Mouse (Mus musculus): ENCODE measurements around the gene Man2b2. TPM values are rescaled to one million over a fixed set of nuclear protein-coding genes. Genes with fewer than 3 reads are reported as not detected.
A peak's percentile ranks its signal among the peaks of the same experiment; 100 is the strongest.

The Man2b2 gene
- 10 to 100 TPM; 19.5 to 34.7 TPM for polyA plus RNA-seq (2017; shearing (Covaris generic))

DNA sequence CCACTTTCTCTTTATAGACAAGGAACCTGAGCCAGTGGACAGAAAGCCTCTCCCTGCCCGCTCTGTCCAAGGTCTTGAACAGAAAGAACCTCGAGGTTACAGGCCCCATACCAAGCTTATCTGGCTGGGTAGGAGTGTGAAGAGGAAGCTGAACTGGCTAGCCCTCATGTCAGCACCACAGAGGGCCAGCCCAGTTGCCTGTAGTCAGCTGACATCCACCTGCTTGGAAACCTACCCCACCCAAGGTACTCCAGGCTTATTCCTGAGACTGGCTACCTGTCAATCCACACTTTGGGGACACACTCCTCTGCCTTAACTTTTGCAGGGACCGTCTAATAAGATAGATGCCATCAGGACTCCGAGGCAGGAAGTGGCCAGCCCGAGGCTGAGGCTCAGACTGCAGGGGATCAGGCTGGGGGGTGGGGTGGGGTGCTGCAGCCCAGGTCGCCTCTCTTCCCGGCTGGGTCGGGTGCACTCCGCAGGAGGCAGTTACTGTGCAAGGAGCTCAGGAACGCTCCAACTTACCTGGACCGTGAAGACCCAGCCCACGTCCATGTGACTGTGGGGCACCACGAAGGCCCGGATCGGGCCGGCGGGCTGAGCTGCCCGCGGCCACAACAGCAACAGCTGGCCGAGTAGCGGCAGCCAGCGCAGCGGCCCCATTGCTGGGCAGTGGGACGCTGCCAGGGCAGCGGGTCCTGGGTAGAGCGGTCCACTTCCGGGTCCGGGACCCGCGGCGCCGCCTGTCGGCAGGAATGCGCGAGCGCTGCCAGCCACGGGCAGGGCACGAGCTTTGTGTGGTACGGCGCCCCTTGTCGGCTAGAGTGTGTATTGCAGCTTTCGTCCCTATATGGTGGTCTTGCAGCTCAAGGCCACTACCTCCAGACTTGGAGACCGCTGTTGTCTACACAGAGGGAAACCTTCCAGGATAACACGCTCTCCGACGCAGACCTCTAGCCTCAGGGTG is at the start of gene Man2b2:
Man2b2 (minus strand) TSS at position 741 of the 967 bp plus-strand sequence.
- peak; percentile 95 for ATAC-seq

DNA sequence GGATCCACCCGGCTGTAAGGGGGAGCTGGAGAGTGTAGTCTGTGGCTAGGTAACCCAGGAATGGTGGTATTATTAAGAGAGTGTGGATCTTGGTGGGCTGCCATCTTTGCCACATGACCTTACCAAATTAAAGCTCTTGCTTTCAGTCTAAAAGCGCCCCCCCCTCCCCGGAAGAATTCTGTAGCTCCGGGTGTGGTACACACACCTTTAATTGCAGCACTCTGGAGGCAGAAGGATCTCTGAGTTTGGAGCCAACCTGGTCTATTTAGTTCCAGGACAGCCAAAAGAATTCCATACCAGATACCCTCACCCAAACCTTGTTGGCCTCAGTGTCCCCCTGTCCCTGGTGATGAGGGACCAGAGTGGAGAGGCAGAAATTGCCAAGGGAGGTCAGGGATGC is 48.3 kb upstream of the Man2b2 start:
- no peak for ATAC-seq

GRCm38 (mm10) chr5:36877641-36878040 is 47.2 kb upstream of the Man2b2 start:
- no peak for ATAC-seq

DNA sequence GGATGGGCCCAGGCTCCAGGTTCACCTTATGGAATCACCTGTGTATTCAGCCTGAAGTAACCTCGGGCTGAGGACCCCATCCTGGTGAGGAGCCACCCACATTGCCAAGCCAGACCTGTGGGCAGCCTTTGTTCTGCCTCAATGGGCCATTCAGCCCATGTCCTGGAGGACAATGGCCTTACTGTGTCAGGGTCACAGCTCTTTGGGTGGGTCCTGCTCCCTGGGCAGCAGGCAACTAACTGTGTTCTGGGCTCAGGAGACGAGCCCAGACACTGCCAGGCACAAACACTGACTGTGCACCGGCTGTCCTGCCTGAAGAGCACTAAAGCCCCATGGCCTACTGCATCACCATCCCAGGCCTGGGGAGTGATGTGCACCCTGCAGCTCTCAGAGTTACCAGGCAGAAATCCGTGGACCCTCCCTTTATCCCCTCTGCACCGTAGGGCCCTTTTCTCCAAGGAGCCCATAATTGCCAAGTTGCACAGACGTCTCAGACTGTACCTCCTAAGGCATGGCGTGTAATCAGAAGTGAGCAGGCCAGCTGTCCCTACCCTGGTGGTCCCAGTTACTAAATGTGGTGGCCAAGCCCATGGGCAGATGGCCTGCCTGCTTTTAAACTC is 46.4 kb upstream of the Man2b2 start:
- ATAC-seq: no peak

DNA sequence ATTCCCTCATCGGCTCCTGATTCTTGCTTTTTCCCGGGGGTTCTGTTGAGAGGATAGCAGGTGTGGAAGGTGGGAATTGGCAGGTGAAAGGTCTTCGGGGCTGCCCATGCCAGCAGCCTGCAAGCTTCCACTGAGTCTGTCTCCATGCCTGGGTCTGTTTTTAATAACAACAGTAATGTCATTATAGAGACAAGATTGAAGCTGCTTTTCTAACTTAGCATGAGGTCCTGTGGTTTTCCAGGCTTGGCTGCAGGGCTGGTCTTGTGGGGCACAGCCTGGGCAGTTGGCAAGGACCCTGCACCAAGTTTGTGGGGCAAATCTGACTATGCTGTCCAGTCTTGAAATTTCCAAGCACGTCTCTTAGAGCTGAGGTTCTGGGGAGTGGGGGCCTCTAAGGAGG is 45.5 kb upstream of the Man2b2 start:
- ATAC-seq: no peak

DNA sequence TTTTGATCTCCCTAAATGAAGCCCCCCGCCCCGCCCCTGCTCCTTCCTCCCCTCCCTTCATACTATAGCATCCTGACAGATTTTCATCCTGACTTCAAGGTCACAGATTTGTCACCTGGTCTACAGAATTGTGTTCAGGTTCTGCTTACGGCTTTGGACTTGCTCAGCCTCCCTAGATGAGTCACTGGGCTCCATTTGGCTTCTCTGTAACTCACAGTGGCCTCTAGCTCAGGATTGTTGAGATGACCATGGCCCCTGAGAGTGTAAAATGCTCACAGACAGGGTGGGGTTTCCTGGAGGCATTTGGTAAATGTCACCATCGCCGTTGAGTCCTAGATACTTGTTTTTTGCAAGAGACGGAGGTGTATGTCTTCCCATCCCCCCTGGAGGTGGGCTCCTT is 40.5 kb upstream of the Man2b2 start:
- ATAC-seq: no peak

DNA sequence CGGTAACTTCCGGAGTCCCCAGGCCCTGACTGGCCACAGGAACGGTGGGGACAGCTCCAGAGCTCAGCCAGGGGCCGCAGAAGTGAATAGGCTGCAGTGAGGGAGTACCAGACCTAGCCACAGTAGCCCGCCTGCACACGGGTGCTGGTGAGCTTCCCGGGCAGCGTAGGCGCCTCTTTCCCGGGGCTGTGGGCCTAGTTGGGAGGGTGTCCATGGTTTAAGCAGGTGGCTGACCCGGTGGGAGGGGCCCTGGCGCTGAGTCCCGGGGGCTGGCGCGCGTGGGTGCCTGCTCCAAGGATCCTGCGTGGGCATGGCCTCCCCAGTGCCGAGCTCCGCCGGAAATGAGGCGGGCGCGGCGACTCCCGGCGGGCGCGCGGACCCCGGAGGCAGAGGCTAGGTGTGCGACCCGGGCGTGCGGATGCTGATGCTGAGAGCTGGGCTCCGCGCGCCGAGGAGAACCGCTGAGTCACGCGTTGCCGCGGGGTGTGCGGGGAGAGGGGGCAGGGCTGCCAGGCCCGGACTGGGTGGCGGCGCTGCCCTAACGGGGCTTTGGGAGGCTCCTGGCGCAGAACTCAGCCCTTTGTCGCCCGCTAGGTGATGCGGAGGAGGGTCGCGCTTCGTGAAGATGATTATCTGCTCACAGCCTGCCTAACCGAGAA is 39.3 kb upstream of the Man2b2 start:
- no peak for ATAC-seq

DNA sequence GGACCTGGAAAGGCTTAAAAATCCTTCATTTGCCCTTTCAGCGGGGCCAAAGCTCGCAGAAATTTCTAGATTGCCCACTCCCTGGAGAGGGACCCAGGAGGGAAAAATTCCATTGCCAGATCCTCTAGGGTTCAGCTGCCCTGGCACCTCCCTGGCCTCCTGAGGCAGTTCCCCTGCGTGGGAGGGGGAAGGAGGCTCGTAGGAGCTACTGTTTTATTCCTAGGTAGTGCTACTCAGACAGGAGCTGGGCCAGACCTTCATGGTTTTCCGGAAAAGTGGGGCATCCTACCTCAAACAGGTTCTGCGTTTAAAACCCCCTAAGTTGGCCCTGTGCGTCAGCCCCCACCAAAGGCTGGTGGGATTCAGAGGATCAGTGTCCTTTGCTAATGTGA is 38.7 kb upstream of the Man2b2 start:
- no peak for ATAC-seq

DNA sequence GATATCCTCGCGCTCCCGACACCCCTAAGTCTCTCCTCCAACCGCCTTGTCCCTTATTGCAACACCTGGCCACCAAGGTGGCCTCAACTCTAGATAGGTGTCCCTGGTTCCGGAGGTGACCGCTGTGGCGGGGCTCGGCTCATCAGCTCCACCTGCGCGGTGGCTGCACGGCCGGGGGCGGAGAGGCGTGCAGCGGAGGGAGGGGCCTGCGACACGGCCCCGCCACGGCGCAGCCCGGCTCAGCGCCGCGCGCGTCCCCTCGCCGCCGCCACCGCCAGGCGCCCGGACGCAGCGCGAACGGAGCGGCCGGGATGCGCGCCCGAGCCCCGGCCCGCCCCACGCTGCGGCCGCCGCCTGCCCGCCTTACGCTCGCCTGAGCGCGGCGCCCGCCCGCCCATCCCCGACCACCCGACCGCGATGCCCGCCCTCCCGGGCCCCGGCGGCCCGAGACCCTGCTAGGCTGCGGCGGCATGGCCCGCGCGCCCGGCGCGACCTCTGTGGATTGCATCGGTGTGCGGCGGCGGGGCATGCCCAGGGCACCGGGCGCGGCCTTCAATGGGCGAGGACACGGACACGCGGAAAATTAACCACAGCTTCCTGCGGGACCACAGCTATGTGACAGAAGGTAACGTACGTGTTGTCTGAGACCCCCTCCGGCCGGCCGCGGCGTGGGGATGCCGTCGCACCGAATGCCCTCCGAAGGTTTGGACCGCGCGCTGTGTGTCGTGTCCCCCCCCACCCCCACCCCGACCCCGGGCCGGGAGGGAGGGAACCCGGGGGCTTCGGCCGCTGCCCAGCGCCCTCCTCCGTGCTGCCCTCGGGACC is 38.0 kb upstream of the Man2b2 start, which contains the start of gene Ppp2r2c:
Ppp2r2c (plus strand) TSS at position 248 of the 825 bp plus-strand sequence.
- ATAC-seq: no peak

GRCm38 (mm10) chr5:36867561-36867960 is 37.1 kb upstream of the Man2b2 start:
- no peak for ATAC-seq

DNA sequence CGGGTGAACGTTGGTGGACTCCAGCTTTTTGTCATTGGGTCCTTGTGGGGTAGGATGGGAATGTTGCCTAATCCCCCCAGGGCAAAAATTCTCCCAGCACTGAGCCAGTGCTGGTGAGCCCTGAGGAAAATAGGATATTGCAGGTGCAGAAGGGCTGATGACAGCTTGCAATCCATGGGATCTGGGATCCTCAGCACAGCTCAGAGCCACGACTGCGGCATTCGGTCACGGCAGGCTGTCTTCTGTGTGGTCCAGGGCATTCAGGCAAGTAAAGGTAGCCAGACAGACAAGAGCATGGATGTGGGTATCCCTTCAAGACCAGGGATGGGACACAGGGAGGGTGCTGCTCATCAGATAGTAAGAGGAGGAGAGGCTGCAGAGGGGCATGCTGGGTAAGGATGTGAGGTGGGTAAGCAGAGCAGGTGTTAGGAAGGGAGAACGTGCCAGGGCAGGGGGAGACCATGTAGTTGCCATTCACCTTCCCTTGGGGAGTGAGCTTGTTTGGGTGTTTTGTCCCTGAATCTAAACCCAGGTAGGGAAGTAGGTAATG is 36.3 kb upstream of the Man2b2 start:
- no peak for ATAC-seq

DNA sequence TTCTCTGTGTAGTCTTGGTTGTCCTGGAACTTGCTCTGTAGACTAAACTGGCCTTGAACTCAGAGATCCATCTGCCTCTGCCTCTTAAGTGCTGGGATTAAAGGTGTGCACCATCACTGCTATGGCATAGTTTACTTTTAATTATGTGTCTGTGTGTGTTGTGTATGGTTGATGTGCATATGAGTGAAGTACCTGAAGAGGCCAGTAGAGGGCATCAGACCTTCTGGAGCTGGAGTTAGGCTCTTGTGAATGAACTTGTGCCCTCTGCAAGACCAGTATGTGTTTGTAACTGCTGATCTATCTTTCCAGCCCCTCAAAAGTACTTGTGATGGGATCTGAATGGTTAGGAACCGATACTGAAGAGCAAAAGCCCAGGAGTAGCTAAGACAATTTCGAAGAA is 30.6 kb upstream of the Man2b2 start:
- ATAC-seq: no peak

DNA sequence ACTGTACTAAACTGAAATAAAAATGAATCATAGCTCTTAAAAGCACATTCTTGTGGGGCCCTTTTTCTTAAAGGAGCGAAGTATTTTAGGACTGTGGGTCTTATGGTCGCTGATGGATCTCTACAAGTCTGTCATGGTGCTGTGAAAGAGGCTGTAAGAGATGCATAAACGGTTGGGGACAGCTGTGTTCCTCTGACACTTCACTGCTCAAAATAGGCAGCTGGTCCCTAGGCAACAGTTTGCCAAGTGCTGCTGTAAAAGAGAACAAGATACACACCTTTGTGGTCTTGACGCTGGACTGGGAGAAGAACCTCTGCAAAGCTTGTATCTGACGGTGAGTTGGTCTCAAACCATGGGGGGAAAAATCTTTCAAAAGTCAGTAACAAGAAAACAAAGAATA is 27.1 kb upstream of the Man2b2 start:
- ATAC-seq: no peak

DNA sequence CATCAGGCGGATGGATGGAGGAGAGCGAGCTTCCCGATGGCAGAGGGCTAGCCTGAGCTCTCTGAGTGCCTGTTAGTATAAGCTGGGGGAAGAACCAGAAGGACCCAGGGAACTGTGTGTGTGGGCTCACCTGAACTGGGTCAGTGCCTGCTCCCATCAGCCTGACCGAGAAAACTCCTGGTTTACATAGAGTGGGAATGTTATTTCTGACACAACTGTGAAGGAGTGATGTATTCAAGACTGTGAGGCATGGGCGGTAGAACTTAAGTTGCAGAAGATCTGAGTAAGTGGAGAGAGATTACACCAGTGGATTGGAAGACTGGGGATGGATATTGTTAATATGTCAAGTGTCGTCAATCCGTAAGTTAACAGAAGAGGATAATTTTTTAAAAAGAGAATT is 26.1 kb upstream of the Man2b2 start:
- ATAC-seq: no peak

GRCm38 (mm10) chr5:36855180-36855579 is 24.7 kb upstream of the Man2b2 start:
- no peak for ATAC-seq

DNA sequence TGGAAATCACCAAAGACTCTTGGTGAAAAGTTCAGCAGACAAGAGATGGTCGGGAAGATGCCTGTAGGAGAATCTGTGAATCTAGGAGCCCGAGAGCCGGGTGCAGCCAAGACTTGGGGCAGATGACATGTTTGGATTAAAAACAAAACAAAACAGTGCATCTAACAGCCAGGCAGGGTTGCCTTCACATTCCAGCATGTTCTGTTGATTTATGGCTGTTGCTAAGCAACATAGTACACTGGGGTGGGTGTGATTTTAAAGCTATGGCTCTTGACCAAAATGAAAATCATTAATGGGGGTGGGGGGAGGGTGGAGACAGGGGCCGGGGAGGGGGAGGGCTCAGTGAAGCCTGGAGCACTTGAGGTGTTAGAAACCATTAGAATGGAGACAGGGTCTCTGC is 21.1 kb upstream of the Man2b2 start:
- no peak for ATAC-seq

- ATAC-seq: no peak
Measured at GRCm38 (mm10) chr5:36844490-36844889, 14.0 kb upstream of the Man2b2 start.

GRCm38 (mm10) chr5:36841701-36842100 is 11.2 kb upstream of the Man2b2 start:
- no peak for ATAC-seq

- no peak for ATAC-seq
Measured at GRCm38 (mm10) chr5:36840092-36840491, 9.6 kb upstream of the Man2b2 start.

GRCm38 (mm10) chr5:36839602-36840001 is 9.1 kb upstream of the Man2b2 start:
- ATAC-seq: no peak

- no peak for ATAC-seq
Measured at GRCm38 (mm10) chr5:36839032-36839431, 8.6 kb upstream of the Man2b2 start.

DNA sequence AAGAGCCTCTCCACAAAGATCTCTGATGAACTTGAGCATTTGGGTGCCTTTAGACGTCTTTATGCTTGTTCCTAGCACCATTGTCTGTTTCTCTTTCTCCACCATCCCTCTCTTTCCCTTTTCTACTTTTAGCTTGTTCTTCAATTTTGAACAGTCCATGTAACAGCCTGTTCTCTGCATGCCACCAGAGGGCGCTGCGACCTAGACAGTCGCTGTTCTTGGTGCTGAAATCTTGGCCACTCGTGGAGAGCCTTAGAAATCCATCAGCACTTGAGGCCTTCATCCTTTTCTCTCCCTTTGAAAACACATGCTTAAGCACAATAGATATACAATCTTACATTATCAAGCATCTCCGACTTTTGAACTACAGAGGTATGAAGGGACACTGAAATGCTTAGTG is 5.5 kb upstream of the Man2b2 start:
- ATAC-seq: peak; percentile 60

Measured in CD4-positive, CD25-positive, alpha-beta regulatory T cell, adult 4 months (primary cell).